Mouse (Mus musculus) heart, embryonic 10.5 days (tissue): ENCODE results near the gene Pfn1. TPM values are rescaled to one million over a fixed set of nuclear protein-coding genes. Genes with fewer than 3 reads are reported as not detected.
A peak's percentile ranks its signal among the peaks of the same experiment; 100 is the strongest.

ENCODE experiments used
- DNase-seq: peaks from one replicate; pipeline ENCODE4 v3.0.0-alpha.2; 2017; ENCODE audit warnings: low spot score
- H3K27ac ChIP-seq: fragments of 300-500 bp; sonication (generic); 2 replicates; pipeline ENCODE4 v1.5.1; 2016; ENCODE audit warnings: mild to moderate bottlenecking
- H3K27me3 ChIP-seq: fragments of 300-500 bp; sonication (generic); 2 replicates; pipeline ENCODE4 v1.6.1; 2016; ENCODE audit warnings: mild to moderate bottlenecking; ENCODE audit not compliant: poor library complexity, insufficient read depth, severe bottlenecking
- H3K36me3 ChIP-seq: fragments of 300-500 bp; sonication (generic); 2 replicates; pipeline ENCODE4 v1.6.1; 2016; ENCODE audit warnings: mild to moderate bottlenecking, moderate library complexity
- H3K4me1 ChIP-seq: fragments of 300-500 bp; sonication (generic); 2 replicates; pipeline ENCODE4 v1.6.1; 2016; ENCODE audit warnings: mild to moderate bottlenecking
- H3K4me3 ChIP-seq: fragments of 300-500 bp; sonication (generic); 2 replicates; pipeline ENCODE4 v1.5.1; 2016; ENCODE audit warnings: mild to moderate bottlenecking, moderate library complexity
- H3K9me3 ChIP-seq: fragments of 300-500 bp; sonication (generic); 2 replicates; pipeline ENCODE4 v1.6.1; 2016; ENCODE audit warnings: mild to moderate bottlenecking, moderate library complexity
- WGBS: fragments of 180-500 bp; shearing (Covaris S2); methylation state at CpG from one replicate; pipeline ENCODE4 v1.1.7; 2016; 5-methylcytosine and 5-hydroxymethylcytosine counted together
- polyA plus RNA-seq: library from polyadenylated mRNA; unstranded; fragments of >200 nt; fragmentation: Nextera tagmentation; extraction: Ambion mirVana; gene quantifications from 2 replicates; pipeline ENCODE4 v1.2.1, GENCODE M21; 2016

Gene Pfn1
- polyA plus RNA-seq, 1 experiment from 2014 or later, result 2,208 TPM

DNA sequence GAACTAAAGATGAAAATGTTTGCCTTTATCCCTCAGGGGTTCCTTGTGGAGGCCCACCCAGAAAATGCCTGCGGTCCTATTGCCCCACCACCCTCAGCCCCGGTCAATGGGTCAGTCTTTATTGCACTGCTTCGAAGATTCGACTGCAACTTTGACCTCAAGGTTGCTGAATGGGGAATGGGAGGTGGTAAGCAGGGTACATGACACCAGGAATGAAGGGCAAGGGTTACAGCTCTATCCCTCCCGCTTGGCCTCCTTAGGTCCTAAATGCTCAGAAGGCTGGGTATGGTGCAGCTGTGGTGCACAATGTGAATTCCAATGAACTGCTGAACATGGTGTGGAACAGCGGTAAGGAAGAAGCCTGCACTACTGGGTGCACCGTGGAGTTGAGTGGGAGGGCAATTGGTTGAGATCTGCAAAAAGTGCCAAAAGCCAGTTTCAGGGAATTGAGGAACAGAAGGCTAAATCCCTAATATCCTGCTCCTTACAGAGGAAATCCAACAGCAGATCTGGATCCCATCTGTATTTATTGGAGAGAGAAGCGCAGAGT is 5.2 kb downstream of the Pfn1 start:
- peaks cover 62% of the 10 kb centered on the region for H3K36me3 ChIP-seq
- no peak overlapping the region; the same call in 1 of the 2 replicates for H3K27ac ChIP-seq
- no peaks in the 10 kb centered on the region for H3K9me3 ChIP-seq
- peaks cover 56% of the 10 kb centered on the region for H3K4me1 ChIP-seq
- H3K4me3 ChIP-seq, result peak overlapping the region; percentile 70
- no peaks in the 10 kb centered on the region for H3K27me3 ChIP-seq
- 84% methylated on average over 8 of the region's 8 CpGs for WGBS
- no peak for DNase-seq

DNA sequence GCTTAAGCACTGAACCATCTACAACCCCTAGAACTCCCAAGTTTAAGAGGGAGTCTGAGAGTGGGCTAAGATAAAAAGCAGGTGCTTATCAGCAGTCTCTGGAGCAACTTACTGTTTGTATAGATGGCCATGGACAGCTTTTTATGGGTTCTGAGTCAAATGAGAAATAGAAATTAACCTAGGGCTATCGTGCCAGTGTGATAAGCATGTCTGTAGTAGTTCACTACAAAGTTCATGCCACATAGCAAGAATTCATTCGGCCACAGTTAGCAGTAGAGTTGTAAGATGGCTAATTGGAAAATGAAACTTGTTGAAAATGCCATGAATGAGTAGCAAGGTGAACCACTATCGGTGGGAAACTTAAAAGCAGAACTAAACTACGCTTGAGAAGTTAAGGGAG is 5.9 kb downstream of the Pfn1 start:
- WGBS, result 72% methylated on average over 4 of the region's 4 CpGs
- H3K4me1 ChIP-seq, result peaks cover 56% of the 10 kb centered on the region
- H3K36me3 ChIP-seq, result peaks cover 68% of the 10 kb centered on the region
- no peak for DNase-seq
- no peaks in the 10 kb centered on the region for H3K27me3 ChIP-seq
- H3K4me3 ChIP-seq, result peak overlapping the region; percentile 70
- no peaks in the 10 kb centered on the region for H3K9me3 ChIP-seq
- peak overlapping the region; percentile 97; the same call in 1 of the 2 replicates for H3K27ac ChIP-seq

DNA sequence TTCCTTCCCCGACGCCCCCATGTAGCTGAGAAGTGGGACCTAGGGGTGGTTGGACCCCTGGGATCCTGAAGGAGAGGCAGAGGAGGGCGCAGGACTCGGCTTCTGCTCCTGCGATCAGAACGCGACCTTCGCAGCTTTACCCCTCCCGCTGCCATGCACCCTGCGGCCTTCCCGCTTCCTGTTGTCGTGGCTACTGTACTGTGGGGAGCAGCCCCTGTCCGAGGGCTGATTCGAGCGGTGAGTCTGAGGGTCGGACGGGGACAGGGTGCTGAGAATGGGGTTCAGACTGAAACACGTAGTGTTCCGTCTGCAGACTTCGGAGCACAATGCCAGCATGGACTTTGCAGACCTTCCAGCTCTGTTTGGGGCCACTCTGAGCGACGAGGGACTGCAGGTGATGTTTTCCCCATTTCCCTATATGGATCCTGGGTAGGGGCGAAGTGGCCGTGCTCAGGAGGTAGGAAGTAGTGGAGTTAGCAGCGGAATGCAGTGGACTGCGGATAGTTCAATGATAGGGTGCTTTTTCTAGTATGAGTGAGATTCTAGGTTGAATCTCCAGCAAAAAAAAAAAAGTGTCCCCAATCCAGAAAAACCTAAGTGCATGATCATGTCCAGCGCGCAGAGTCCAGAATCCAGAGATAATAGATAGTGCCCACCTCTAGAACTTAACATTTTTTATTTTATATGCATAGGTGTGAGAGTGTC is 6.6 kb downstream of the Pfn1 start:
- Histone ChIP-seq H3K4me3 (peak overlapping the region; percentile 70), H3K36me3 (peaks cover 73% of the 10 kb centered on the region), H3K27ac (peak overlapping the region; percentile 97), H3K9me3 (no peaks in the 10 kb centered on the region), H3K4me1 (peaks cover 53% of the 10 kb centered on the region), H3K27me3 (no peaks in the 10 kb centered on the region)
- WGBS, result 3% methylated on average over 28 of the region's 28 CpGs
- DNase-seq, result peak; percentile 79

DNA sequence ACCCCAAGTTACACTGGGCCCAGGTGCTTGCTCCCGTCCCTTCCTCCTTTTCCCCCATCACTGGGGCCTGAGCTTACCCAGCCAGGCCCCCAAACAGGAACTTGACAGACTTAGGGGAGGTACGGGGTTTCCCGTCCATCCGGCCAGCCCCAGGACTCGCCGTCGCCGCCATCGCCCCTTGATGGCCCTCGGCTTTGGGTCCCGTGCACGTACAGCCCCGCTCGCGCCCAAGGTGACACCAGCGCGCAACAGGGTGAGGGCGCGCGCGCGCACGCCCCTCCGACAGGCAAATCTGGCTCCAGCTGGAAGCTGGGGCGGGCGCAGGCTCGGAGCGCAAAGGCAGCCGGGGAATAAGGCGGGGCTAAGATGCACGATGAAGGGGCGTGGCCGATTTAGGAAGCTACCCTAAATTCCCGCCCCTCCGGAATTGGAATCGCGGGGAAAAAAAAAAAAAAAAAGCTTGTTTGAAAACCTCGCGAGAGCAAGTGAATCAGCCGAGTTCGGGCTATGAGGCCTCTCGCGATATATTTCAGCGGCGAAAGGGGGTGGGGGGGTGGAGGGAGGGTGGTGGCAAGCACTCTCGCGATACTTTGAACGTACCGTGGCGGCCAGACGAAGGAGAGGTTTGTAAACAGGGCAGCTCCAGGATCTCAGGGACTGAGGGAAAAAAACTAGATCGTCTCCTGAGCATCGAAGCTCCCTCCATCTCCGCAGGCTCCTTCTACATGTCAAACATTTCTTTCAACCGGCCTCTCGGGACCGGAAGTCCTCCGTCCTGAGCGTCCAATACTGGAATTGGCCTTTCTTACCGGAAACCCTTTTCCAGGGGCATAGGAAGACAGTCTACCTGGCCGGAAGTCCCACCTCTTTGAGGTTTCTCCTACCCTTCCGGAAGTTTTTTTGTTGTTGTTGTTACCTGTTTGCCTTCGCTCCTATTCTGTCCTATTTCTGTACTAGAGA is 7.5 kb downstream of the Pfn1 start, which contains the start of the genes Rnf167 and Slc25a11:
TSS of gene Rnf167 (plus strand) at position 545 of the 960 bp plus-strand sequence.
TSS of gene Slc25a11 (minus strand) at position 789 of the 960 bp plus-strand sequence.
- peaks cover 67% of the 10 kb centered on the region for H3K36me3 ChIP-seq
- H3K4me1 ChIP-seq, result peaks cover 45% of the 10 kb centered on the region
- H3K9me3 ChIP-seq, result no peaks in the 10 kb centered on the region
- under 1% methylated on average over 63 of the region's 63 CpGs for WGBS
- peak; percentile 99 for DNase-seq
- H3K27me3 ChIP-seq, result no peaks in the 10 kb centered on the region
- H3K27ac ChIP-seq, result peak within 1 kb of the TSS; percentile 97
- peak within 1 kb of the TSS; percentile 70 for H3K4me3 ChIP-seq

DNA sequence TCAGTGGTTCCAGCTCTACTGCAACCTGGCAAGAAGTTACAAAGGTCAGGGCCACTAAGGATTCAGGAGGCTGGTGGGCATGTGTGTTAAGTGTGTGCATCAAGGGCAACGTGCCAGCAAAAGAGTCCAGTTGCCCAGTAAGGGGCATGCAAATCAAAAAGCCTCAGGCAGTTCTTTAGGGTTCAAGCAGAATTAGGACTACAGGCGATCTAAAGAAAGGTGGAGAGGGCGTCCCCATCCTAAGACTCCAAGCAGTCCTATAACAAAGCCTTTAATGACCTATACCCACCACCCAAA is 8.2 kb downstream of the Pfn1 start:
- no peaks in the 10 kb centered on the region for H3K9me3 ChIP-seq
- H3K27ac ChIP-seq, result peak overlapping the region; percentile 97
- H3K36me3 ChIP-seq, result peaks cover 60% of the 10 kb centered on the region
- H3K27me3 ChIP-seq, result no peaks in the 10 kb centered on the region
- WGBS, result 27% methylated on average over 3 of the region's 3 CpGs
- H3K4me1 ChIP-seq, result peaks cover 42% of the 10 kb centered on the region
- no peak for DNase-seq
- peak overlapping the region; percentile 70 for H3K4me3 ChIP-seq

DNA sequence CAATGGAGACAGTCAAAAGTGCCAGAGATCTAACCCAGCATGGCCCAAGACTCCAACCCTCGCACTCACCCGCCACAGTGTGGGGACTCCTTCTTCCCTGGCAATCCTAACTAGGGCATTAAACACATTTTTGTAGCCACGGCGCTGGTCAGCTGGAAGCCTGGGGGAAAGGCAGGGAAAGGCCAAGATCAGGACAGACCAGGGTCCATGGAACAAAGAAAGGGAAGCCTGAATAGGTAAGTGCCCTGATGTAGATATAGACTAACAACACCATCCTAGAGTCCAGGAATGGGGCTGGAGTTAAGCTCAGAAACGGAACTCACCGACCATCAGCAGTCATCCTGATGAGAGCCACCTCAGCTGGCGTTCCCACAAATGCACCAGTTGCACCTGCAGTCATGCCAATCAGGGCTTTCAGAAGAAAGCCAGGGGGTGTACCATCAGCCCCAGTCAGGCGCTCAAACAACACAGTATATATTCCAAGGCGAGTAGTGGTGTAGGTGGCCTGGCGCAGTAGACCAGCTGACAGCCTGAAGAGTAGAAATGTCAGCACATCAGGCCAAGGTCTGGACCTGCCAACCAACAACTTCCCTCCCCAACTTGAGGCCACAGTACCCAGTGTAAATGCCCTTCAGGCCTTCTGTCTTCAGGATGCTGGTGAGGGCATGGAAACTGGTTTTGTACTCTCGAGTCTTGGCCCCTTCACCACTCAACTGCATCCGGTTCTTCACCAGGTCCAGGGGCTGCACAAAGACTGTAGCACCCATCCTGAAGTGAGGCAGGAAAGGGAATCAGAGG is 8.8 kb downstream of the Pfn1 start:
- Histone ChIP-seq H3K4me3 (peak overlapping the region; percentile 70), H3K27me3 (no peaks in the 10 kb centered on the region), H3K36me3 (peaks cover 54% of the 10 kb centered on the region), H3K27ac (peak overlapping the region; percentile 97), H3K9me3 (no peaks in the 10 kb centered on the region), H3K4me1 (peaks cover 38% of the 10 kb centered on the region)
- peak; percentile 73 for DNase-seq
- 84% methylated on average over 12 of the region's 12 CpGs for WGBS

DNA sequence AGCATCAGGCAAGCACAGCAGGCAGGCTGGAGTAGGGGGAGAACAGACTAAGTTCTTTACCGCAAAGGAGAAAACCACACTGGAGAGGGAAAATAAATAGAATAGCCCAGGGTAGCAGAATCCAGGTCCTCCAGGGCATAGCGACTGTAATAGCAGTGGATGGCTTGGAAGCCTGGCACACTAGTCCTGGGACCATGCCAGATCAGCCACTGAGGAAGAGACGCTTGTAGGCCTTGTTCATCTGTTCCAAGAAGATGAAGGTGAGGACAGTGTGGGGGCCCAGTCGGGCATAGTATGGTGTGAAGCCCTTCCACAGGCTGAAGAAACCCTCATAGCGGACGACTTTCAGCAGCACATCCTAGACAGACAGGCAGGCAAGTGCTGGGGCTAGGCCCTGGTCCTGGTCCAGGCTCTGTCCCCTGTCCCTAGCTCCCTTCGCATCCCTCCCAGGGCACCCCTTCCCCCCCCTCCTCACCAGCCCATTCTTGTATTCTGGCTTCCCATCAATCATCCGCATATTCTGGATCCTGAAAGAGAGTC is 9.8 kb downstream of the Pfn1 start:
- Histone ChIP-seq H3K4me1 (peaks cover 43% of the 10 kb centered on the region), H3K9me3 (no peaks in the 10 kb centered on the region), H3K27me3 (no peaks in the 10 kb centered on the region), H3K27ac (no peak overlapping the region), H3K36me3 (peaks cover 44% of the 10 kb centered on the region), H3K4me3 (no peak overlapping the region)
- peak; percentile 63 for DNase-seq
- 96% methylated on average over 8 of the region's 8 CpGs for WGBS

DNA sequence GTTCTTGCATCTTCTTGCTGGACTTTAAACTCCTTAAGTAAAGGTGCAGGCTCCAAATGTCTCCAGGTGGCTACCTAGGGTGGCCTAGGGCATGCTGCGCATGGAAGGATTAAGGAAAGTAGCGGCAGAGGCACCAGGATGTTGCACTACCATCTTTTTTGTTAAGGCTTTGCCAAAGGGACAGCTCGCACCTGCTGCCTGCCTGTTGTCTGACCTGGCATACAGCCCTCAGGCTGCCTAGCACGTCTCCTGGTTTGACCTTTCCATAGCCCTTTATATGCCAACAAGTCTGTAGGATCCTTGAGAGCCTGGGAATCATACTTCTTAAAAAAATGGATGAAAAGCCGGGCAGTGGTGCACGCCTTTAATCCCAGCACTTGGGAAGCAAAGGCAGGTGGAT is 11.4 kb downstream of the Pfn1 start:
- Histone ChIP-seq H3K27ac (no peak overlapping the region), H3K4me3 (no peak overlapping the region), H3K36me3 (peaks cover 32% of the 10 kb centered on the region), H3K4me1 (peaks cover 43% of the 10 kb centered on the region), H3K9me3 (no peaks in the 10 kb centered on the region), H3K27me3 (no peaks in the 10 kb centered on the region)
- WGBS, result 91% methylated on average over 6 of the region's 6 CpGs
- no peak for DNase-seq

DNA sequence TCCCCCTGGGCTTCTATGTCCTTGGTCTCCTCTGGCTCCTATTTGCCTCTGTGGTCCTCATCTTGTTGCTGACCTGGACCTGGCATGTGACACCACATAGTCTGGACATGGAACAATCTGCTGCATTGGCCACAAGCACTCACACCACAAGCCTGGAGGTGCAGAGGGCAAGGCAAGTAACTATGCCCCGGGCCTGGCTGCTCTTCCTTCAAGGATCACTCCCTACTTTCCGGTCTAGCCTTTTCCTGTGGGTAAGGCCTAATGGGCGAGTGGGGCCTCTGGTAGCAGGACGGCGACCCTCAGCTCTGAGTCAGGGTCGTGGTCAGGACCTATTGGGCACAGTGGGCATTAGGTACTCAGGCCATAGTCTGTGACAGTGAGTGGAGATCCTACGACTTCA is 13.2 kb downstream of the Pfn1 start:
- WGBS, result 78% methylated on average over 7 of the region's 7 CpGs
- Histone ChIP-seq H3K36me3 (peaks cover 32% of the 10 kb centered on the region), H3K9me3 (no peaks in the 10 kb centered on the region), H3K4me3 (no peak overlapping the region), H3K27ac (no peak overlapping the region), H3K4me1 (peaks cover 37% of the 10 kb centered on the region), H3K27me3 (no peaks in the 10 kb centered on the region)
- DNase-seq, result no peak

DNA sequence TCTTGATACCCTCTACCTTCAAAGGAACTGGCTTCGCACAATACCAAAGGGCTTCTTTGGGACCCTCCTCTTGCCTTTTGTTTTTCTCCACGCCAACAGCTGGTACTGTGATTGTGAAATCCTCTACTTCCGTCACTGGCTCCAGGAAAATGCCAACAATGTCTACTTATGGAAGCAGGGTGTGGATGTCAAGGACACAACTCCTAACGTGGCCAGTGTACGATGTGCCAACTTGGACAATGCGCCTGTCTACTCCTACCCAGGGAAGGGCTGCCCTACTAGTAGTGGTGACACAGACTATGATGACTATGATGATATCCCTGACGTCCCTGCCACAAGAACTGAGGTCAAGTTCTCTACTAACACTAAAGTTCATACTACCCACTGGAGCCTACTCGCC is 14.5 kb downstream of the Pfn1 start:
- Histone ChIP-seq H3K27ac (peak overlapping the region; percentile 30; the same call in 1 of the 2 replicates), H3K27me3 (no peaks in the 10 kb centered on the region), H3K9me3 (no peaks in the 10 kb centered on the region), H3K4me1 (peaks cover 24% of the 10 kb centered on the region), H3K36me3 (peaks cover 24% of the 10 kb centered on the region), H3K4me3 (no peak overlapping the region; the same call in 1 of the 2 replicates)
- DNase-seq, result no peak
- WGBS, result 75% methylated on average over 8 of the region's 8 CpGs

DNA sequence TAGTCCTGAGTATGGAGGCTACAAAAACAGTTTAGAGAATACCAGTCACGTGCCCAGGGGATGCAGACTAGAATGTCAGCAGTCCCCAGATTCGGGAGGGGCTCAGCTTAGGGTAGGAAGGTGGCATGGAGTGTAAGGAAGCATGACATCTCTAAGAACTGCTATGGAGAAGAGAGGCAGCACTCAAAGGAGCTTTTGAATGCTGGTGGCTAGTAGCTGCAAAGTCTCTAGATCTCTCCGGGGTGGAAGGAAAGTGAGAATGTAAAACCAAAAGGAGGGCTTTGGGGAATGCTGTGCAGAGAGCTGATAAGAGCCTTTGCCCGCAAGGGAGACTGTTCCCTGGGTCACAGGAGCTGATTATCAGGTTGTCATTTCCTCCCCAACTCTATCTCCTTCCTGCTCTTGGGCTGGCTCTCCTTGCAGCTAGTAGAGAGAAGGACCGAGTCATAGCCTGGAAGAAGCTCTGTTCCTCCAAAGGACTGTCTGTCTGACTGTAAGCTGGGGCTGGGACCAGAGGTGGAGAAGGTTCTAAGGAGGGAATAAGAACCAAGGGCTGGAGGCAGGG is 15.6 kb downstream of the Pfn1 start, which contains the start of gene Gp1ba:
TSS of gene Gp1ba (plus strand) at position 409 of the 565 bp plus-strand sequence.
- peaks cover 23% of the 10 kb centered on the region for H3K4me1 ChIP-seq
- peak within 1 kb of the TSS; percentile 23; the same call in 1 of the 2 replicates for H3K4me3 ChIP-seq
- DNase-seq, result no peak
- no peaks in the 10 kb centered on the region for H3K9me3 ChIP-seq
- no peaks in the 10 kb centered on the region for H3K27me3 ChIP-seq
- H3K27ac ChIP-seq, result peak within 1 kb of the TSS; percentile 75
- peaks cover 13% of the 10 kb centered on the region for H3K36me3 ChIP-seq
- 6% methylated on average over 5 of the region's 5 CpGs for WGBS

DNA sequence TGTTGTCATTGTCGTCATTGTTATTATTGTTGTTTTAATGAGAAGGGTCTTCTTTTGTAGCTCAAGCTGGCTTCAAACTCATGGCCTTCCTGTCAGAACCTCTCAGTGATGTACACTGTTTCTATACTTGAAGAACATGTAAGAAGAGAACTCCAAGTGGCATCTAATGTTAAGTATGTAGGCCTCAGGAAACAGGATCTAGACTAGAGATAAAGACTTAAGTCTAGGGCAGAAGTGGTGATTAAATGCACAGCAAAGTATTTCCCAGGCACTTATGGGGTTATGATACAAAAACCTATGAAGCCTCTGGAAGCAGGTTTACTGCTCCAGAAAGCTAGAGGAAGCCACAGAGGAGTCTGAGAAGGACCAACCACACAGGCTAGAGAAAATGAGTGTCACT is 16.2 kb downstream of the Pfn1 start:
- WGBS, result 66% methylated on average over 1 of the region's 1 CpGs
- peaks cover 8% of the 10 kb centered on the region for H3K36me3 ChIP-seq
- H3K27ac ChIP-seq, result peak overlapping the region; percentile 75
- no peaks in the 10 kb centered on the region for H3K9me3 ChIP-seq
- H3K27me3 ChIP-seq, result no peaks in the 10 kb centered on the region
- no peak for DNase-seq
- no peak overlapping the region for H3K4me3 ChIP-seq
- peaks cover 23% of the 10 kb centered on the region for H3K4me1 ChIP-seq
